Mouse (Mus musculus) C2C12 (cell line): ENCODE measurements around the gene Map7.

Experiments
- CTCF ChIP-seq: IDR thresholded peaks from one replicate; pipeline ENCODE4 v1.5.1; 2011; ENCODE audit not compliant: control insufficient read depth, insufficient read depth, insufficient read length
- FOSL1 ChIP-seq: IDR thresholded peaks from one replicate; pipeline ENCODE4 v1.8.0; 2011; ENCODE audit warnings: mild to moderate bottlenecking, low read length; ENCODE audit not compliant: poor library complexity, insufficient read depth, severe bottlenecking
- MAX ChIP-seq: IDR thresholded peaks from one replicate; pipeline ENCODE4 v1.6.1; 2011; ENCODE audit warnings: mild to moderate bottlenecking, control low read depth
- USF1 ChIP-seq: IDR thresholded peaks from one replicate; pipeline ENCODE4 v1.6.1; 2011; ENCODE audit warnings: low read depth, mild to moderate bottlenecking, control low read depth, moderate library complexity

GRCm38 (mm10) chr10:20255579-20255978 lies 107.3 kb downstream of the Map7 start:
- no peak for TF ChIP-seq CTCF
- no peak for TF ChIP-seq MAX
- no peak for TF ChIP-seq FOSL1
- TF ChIP-seq USF1, result no peak
